Mouse (Mus musculus): Measurements from ENCODE around the gene Rpl22.

GRCm38 (mm10) chr4:152345120-152345889 lies 19.8 kb downstream of the Rpl22 start:
- TF ChIP-seq CTCF (IDR thresholded peaks at IDR 0.05; ENCODE audit: extremely low read depth, insufficient read length, insufficient replicate concordance, low read depth, low read length) (no peak), POLR2A (IDR thresholded peaks at IDR 0.05; ENCODE audit: low read depth, low read length) (no peak)

Measured in small intestine, adult 2 months (tissue).